Mouse (Mus musculus) frontal cortex, postnatal 10 days (tissue): ENCODE results near the gene Runx3.
A peak's percentile ranks its signal among the peaks of the same experiment; 100 is the strongest.
"Not testable (repeated sequence)": the region's sequence is repeated elsewhere in the genome, so short reads cannot be mapped to it uniquely, and the experiment has no call there.

Source experiments
- DNase-seq, 2 experiments: peaks; one replicate each; pipeline ENCODE4 v3.0.0; 2022; ENCODE audit warnings: low spot score in 2 of 2, mixed read lengths in 1 of 2

Gene Runx3

DNA sequence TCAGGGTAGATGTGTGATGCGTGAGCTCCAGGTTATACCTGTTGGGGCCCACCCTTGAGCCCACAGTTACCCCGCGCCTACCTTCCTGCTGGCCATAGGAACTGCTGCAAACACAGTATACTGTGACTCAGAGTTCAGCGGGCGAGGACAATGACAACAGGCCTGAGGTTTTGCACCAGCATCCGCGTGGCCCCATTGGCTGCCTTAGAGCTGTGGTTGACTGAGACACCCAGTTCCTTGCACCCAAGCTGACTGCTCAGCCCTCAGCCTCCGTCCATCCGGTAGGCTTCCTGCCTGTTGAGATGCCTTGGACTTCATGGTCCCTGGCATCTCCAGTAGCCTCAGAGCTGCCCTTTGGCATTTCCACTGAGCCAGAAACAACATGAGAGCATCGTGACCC, 48.6 kb downstream of the Runx3 start:
- DNase-seq, result no peak

DNA sequence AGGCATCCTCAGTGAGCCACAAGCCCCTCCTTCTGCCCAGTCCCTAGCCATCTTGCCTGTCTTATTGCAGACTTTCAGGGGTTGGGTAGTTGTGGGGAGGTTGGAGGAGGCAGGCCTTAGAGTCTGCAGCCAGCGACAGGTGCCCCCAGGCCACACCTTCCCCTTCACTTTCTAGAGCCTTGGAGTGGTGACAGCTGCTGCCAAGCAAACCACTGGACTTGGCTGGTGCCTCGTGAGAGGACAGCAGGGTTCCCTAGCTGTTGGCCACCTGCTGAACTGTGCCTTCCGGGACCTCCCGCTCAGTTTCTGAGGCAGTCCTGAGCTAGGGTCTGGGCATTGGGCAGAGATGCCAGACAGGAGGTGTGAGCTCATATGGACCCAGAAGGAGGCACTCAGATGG, 49.0 kb downstream of the Runx3 start:
- DNase-seq, result no peak

DNA sequence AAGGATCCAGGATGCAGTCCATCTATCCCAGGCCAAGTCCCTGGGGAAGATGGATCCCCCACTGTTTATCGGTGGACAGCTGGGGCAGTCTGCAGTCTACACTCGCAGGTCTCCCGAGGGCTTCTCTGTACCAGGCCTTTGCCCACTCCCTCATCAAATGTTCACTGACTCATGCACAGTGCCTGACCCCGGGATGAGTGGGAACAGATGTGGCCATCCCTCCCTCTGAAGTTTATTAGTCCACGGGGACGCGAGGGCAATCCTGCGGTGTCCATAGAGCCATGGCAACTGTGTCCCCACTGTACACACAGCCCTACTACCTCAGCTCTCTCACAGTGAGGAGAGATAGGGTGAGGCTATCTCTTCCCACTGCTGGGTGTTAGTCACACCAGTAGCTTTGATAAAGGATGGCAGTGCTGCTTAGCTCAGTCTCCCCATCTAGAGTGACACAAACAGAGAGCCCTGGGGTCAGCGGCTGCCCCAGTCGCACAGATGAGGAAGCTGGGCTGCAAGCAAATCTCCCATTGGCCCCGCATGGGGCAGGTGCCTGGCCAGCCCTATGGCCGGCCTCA, 50.9 kb downstream of the Runx3 start:
- DNase-seq, result no peak

DNA sequence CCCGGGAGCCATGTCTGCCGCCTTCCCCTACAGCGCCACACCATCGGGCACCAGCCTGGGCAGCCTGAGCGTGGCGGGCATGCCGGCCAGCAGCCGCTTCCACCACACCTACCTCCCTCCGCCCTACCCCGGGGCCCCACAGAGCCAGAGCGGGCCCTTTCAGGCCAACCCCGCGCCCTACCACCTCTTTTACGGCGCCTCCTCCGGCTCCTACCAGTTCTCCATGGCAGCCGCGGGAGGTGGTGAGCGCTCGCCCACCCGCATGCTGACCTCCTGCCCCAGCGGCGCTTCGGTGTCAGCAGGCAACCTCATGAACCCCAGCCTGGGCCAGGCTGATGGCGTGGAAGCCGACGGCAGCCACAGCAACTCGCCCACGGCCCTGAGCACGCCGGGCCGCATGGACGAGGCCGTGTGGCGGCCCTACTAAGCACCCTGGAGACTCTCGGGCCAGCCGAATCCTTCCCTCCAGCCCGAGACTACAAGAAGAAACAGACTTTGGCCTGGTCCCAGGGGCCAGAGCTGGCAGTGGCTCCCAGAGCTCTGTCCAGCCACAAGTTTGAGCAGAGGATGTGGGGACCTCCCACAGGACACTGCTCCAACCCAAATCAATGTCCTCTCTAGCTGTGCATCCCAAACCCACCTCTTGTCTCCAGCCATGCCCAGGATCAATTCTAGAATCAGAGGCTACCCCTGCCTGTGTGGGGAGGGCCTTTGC, 55.1 kb downstream of the Runx3 start:
- no peak for DNase-seq

DNA sequence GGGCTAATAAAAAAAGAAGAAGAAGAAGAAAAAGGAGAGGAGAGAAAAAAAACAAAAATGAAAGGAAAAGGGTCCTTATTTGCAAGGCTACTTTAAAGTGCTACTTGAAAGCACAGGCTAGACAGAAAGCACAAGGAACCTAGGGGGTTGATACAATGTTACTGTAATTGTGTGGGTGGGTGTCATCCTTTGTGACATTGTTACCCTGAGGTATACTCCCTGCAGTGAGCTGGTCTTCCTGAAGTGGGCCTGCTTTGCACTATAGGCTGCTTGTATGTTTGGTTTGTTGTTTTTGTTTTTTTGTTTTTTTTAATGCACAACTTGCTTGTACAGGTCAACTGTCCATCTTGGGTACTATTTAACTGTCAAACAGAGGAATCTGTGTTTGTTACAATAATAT, 57.1 kb downstream of the Runx3 start:
- DNase-seq, result no peak

DNA sequence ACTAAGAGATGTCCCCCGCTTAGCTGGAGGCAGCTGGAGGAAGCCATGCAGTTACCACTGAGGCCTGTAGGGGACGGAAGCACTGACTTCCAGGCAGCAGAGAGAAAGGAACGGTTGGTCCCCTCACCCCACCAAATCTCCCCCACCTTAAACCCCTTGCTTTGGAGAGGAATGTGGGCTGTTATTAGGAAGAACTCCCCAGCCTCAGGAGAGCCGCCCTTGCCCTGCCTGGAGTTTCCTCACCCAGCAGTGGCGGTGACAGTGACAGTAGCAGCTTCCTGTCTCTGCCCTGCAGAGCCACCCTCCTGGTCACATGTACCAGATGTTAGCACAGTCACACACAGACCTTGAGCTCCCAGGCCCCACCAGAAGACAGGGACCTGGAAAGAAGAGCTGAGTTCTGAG, 58.6 kb downstream of the Runx3 start:
- DNase-seq, result no peak

DNA sequence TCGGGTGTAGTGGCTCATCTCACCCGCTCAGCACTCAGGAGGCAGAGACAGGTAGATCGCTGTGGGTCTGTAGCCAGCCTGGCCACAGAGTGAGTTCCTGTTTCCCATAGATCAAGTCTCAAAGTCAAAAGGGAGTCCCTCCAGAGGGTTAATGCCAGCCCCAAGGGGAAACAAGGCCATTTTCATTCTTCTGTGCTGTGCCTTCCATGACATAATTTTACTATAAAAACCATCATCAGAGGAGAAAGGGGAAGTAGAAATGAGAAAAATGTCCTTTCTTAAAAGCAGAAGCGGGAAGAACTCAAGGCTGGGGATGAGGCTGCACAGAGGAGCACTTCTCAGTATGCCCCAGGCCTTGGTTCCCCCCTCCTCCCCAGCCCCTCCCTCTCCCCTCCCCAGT, 61.4 kb downstream of the Runx3 start:
- no peak for DNase-seq

DNA sequence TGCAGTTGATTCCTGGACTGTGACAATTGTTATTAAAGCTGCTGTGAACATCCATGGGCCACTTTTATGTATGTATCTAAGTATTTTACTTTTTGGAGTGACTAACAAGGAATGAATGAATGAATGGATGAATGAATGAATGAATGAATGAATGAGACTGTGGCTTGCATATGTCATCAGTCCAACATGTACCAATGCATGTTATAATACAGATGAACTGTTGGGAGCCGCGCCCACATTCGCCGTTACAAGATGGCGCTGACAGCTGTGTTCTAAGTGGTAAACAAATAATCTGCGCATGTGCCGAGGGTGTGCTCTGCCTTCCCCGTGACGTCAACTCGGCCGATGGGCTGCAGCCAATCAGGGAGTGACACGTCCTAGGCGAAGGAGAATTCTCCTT, 63.8 kb downstream of the Runx3 start:
- DNase-seq, result not testable (repeated sequence)

DNA sequence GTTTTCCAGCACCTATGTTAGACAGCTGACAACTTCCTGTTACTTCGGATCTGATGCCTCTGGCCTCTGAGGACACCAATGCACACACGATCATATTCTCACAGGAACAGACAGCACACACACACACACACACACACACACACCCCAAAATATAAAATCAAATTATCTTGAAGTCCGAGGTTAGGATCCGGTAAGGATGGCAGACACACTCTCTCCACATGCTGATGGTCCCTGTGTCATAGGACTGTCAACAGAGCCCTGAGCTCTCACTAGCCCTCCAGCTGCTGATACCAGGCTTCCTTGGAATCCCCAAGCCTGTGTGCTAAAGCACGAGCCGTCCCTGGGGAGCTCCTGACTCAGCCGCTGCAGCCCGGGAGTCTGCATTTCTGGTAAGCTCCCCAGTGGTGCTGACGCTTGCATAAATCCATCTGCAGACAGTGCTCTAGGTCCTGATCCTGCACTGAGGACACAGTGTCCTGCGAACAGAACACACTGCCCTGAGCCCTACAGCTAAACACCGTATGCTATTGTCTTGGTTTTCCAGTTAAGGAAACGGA, 69.1 kb downstream of the Runx3 start:
- DNase-seq, result no peak

DNA sequence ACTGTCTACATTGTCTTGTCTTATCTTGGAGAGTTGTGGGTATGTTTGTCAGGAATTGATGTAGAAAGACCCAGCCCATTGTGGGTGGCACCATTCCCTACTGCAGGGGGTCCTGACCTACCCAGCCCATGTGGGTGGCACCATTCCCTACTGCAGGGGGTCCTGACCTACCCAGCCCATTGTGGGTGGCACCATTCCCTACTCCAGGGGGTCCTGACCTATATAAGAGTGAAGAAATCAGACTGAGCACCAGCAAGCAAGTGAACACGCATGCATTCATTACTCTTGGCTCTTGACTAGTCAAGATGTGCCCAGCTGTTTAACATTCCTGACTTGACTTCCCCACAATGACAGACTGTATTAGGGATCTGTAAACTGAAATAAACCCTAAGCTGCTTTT, 69.9 kb downstream of the Runx3 start:
- no peak for DNase-seq

DNA sequence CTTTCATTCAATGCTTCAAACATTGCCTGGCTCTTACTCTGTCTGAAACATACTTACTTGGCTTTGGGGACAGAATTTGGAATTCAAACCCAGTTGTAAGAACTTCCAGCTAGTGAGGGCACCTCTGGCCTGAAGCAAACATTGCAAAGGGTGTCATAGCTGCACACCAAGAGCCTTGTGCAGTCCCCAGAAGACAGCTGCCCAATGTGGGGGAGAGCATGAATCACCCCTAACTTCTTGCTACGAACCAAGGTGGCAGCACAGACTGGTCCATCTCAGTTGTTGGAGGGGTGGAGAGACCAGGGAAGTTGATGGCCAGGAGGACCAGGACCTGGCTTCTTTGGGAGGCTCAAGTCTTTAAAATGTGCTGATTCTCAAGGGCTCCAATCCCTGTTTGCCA, 70.7 kb downstream of the Runx3 start:
- no peak for DNase-seq

DNA sequence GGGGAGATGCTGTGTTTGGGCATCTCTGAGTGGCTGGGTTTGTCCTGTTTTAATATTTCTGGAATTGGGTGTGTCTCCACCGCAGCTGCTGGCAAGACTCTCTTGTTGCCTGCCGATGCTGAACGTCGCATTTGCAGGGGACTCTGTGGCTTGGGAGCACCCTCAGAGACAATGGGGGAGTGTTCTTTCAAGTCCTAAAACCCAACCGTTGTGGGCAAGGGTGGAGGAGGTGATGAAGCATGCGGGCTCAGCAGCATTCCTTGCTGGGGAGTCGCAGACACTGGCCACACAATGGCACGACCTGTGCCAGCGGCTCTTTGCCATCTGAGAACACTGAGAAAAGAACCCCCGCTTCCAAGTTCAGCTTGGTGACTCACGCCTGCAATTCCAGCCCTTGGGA, 71.2 kb downstream of the Runx3 start:
- DNase-seq, result no peak

DNA sequence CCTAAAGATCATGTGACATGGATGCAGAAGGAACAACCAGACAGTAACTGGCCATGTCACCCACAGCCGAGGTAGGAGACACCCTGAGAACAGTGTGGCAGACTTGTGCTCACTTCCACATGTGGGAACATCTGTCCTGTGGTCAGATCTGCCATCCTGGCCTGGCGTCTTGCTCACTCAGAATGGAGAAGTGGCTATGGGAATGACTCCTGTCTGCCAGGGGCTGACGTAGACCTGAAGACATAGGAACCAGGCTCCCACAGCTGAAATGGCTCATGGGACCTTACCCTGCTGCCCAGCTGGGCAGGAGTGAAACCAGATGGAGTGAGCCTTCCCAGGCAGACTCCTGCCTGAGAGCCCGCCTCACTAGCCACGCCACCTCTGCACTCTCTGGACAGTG, 72.4 kb downstream of the Runx3 start:
- no peak for DNase-seq

DNA sequence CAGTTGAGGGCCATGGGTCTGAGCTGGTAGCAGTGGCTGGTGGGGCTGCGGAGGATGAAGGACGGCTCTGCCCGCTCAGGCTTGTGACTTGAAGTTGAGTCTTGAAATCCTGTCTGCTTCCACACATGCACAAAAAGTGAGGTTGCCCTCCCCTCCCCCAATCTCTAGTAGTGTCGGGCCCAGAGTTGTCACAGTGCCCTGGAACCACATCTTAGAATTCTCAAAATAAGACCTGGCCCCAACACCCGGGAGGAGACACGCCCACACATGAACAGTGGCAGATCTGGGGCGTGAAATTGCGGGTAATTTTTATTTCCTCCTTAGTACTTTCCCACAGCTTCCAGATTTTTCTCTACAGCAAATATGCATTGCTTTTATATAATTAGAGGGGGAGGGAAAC, 77.4 kb downstream of the Runx3 start:
- DNase-seq, result no peak

DNA sequence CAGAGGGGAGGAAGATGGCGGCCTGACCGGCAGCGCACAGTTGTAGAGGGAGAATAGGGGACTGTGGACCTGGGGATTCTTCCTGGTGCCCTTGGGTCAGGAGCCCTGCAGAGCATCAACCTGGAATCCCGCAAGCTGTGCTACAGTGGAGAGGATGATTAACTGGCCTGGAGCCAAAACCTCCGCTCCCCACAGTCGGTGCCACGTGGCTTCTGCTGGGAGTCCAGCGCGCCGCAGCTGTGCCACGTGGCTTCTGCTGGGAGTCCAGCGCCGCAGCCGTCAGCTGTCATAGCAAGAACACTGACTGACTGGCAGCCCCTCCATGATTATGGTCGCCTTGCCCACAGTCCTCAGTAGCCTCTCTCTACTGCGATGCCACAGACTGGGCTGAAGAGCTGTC, 81.3 kb downstream of the Runx3 start:
- DNase-seq, result no peak

DNA sequence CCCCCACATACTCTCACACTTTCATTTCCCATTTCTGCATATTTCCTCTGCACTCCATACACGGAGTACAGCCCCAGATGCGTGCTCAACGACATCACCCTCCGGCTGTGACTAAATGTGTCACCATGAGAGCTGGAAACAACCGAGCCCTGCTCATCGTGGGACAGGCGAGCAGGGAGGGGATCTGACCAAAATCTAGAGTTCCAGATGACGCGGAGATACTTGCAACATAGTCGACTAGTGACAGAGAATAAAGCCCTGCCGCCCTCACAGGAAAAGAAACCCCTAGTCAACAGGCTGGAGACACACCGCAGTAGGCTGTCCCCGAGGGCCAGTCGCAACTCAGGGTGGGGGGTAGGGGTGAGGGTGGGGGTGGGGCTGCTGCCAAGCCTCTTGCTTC, 82.8 kb downstream of the Runx3 start:
- no peak for DNase-seq

DNA sequence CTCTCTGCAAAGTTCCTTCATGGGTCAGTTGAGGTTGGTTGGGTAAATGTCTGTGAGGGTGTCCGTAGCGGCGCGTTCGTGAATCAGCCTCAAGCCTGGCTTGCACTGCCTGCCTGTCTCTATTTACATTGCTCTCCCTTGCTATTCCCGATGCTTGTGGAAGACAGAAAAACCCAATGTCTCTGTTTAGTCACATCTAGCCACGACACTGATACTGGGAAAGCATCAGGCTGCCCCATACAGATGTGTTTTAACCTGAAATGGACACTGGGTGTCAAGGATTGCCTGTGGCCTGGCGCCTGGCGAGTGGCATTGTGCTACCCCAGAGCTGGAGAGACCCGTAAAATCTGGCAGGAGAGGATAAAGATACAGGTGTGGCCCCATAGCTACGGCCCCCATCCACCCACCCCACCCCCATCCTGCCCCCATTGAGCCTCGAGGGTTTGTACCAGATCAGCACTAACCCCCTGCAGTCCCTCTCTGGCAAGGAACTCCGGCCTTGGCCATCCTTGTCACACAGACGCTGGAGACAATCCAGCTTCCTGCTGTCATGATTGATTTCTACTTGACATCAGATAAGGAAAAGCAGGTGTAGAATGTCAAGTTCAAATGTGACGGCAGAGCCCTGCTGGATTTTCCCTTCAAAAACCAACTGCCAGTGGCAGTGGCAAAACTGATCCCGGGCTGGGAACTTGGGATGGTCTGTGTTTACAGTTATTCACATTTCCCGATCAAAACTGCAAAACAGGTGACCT, 83.5 kb downstream of the Runx3 start:
- DNase-seq, result no peak

DNA sequence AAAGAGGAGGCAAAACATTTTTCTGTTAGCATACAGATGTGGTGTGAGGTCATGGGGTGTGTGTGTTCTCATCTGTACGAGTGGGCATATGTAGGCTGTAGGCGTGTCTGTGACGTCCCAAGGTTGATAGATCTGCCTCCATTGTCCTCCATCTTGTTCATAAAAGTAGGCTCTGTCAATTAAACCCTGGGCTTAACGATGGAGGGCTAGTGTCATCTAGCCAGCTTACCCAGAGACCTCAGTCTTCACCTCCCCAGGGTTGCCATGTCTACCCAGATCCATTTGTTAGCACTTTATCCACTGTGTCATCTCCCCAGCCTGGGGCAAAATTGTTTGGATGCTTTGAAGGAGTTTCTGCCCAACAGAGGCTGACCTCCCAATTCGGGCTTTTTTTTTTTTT, 84.2 kb downstream of the Runx3 start:
- DNase-seq, result no peak

DNA sequence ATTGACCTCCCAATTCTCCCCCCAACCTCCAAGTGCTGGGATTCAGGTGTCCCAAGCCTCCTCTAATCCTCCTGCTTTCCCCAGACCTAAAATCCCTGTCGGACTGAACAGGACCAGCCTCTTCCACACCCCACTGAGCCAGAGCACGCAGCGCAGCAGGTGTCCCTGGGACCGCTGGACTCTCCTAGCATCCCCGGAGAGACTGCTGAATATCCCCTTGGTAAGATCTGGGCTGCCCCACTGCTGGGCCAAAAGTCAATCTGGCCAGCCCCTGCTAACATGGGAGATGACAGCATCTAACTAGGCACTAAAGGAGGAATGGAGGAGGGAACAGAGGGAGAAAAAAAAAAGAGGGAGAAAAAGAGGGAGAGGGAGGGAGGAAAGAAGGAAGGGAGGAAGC, 84.8 kb downstream of the Runx3 start:
- no peak for DNase-seq

DNA sequence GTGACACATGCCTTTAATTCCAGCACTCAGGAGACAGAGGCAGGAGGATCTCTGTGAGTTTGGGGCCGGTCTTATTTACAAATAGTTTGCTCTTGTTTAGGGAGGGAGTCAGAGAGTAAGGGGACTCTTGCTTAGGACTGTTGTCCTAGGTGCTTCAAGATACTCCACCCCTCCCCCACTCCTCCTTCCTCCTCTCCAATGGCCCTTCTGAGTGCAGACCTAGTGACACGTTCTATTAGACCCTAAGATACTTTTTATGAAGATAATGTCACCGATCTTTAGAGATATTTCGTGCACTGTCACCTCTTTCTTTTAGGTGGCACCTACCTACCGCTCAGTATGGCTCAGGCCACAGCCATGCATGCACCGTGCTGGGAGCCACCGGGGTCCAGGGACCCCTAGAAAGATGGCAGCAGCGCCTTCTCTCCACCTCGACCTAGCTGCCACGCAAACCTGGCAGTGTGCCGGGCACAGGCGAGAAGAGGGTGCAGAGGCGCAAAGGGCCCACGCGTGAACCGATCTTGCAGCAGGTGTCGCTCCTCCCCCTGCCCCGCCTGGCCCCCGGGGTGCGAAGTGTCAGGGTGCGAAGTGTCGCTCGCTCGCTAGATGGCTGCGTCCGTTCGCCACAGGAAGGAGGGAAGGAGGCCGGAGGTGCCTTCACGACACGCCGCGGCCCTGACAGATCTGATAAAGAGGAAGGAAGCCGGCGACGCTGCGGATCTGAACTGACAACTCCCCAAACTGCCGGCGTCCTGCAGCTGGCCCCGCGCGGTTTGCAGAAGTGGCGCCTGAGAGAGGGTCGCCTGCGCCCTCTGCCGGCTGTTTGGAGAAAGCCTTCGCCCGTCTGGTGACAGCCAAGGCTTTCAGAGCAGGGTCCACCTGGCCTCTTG, 85.5 kb downstream of the Runx3 start:
- peak; percentile 52 to 75 for DNase-seq

DNA sequence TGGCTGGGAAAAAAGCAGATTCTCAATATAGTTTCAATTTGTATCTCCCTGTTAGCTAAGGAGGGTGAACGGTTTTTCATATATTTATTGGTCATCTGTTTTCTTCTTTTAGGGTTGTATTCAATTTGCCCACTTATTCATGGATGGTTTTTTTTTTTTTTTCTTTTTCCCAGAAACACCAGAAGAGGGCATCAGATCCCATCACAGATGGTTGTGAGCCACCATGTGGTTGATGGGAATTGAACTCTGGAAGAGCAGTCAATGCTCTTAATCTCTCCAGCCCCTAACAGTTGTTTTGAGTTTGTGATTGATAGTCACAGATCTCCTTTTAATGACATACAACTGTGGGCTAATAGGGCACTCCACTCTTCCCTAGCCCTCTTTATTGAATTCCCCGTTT, 89.4 kb downstream of the Runx3 start:
- no peak for DNase-seq

DNA sequence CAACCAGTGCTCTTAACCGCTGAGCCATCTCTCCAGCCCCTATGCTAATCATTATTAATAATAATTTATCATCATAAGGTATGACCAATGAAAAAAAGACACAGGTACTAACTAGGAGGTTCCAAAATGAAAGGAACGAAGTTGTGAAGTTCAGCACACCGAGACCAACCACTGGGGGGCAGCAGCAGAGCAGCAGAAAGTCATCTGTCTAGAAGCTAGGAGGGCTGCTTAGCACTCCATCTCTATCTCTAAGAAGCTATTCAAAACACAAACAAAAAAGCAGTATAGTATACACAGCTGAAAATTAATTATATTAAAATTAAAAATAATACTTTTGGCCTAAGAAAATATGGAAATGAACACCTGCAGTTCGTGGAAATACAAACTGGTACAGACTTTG, 99.2 kb downstream of the Runx3 start:
- peak; percentile 24 to 73 for DNase-seq
